Mouse (Mus musculus): ENCODE results near the gene Sco1. TPM values are rescaled to one million over a fixed set of nuclear protein-coding genes. Genes with fewer than 3 reads are reported as not detected.

The Sco1 gene
- total RNA-seq, 2 experiments from 2014 or later, result 5.6 to 10.3 TPM

- no peak overlapping the region for H3K27ac ChIP-seq
- no peak for TF ChIP-seq CTCF (IDR thresholded peaks at IDR 0.05)
- DNase-seq, result no peak
- H3K4me3 ChIP-seq, result no peak overlapping the region
- intact Hi-C loops (cut with DNase I), result no loop called here
Observed at GRCm38 (mm10) chr11:67097709-67098108, 45.2 kb downstream of the Sco1 start.

GRCm38 (mm10) chr11:67098427-67098826 lies 46.0 kb downstream of the Sco1 start:
- no peak overlapping the region for H3K27ac ChIP-seq
- intact Hi-C loops (cut with DNase I), result no loop called here
- H3K4me3 ChIP-seq, result no peak overlapping the region
- TF ChIP-seq CTCF (IDR thresholded peaks at IDR 0.05), result no peak
- DNase-seq, result no peak

- Histone ChIP-seq H3K4me3 (no peak overlapping the region), H3K27ac (no peak overlapping the region)
- peak; percentile 22 for DNase-seq
- intact Hi-C loops (cut with DNase I), result no loop called here
- TF ChIP-seq CTCF (IDR thresholded peaks at IDR 0.05), result no peak
Observed at GRCm38 (mm10) chr11:67099241-67099640, 46.8 kb downstream of the Sco1 start.

- TF ChIP-seq CTCF (IDR thresholded peaks at IDR 0.05), result peak; percentile 78
- Histone ChIP-seq H3K4me3 (no peak overlapping the region), H3K27ac (no peak overlapping the region)
- DNase-seq, result peak; percentile 35
- intact Hi-C loops (cut with DNase I), result loop anchor here (5.0 kb wide), 1 partner anchor 78 kb away; no protein-coding TSS in a partner anchor
Observed at GRCm38 (mm10) chr11:67100169-67100568, 47.7 kb downstream of the Sco1 start.

- intact Hi-C loops (cut with DNase I), result loop anchor here (5.0 kb wide), 1 partner anchor 79 kb away; no protein-coding TSS in a partner anchor
- Histone ChIP-seq H3K4me3 (no peak overlapping the region), H3K27ac (no peak overlapping the region)
- TF ChIP-seq CTCF (IDR thresholded peaks at IDR 0.05), result peak; percentile 83
- DNase-seq, result no peak
Observed at GRCm38 (mm10) chr11:67101713-67102112, 49.2 kb downstream of the Sco1 start.

- TF ChIP-seq CTCF (IDR thresholded peaks at IDR 0.05), result no peak
- intact Hi-C loops (cut with DNase I), result loop anchor here (5.0 kb wide), 1 partner anchor 81 kb away; no protein-coding TSS in a partner anchor
- Histone ChIP-seq H3K4me3 (no peak overlapping the region), H3K27ac (peak overlapping the region; percentile 95; the same call in 1 of the 2 replicates)
- peak; percentile 16 for DNase-seq
Observed at GRCm38 (mm10) chr11:67103256-67103655, 50.8 kb downstream of the Sco1 start.

- Histone ChIP-seq H3K27ac (peak overlapping the region; percentile 95), H3K4me3 (peak overlapping the region; percentile 38)
- intact Hi-C loops (cut with DNase I), result loop anchor here (5.0 kb wide), 1 partner anchor 82 kb away; no protein-coding TSS in a partner anchor
- DNase-seq, result peak; percentile 18
- no peak for TF ChIP-seq CTCF (IDR thresholded peaks at IDR 0.05)
Observed at GRCm38 (mm10) chr11:67104242-67104641, 51.8 kb downstream of the Sco1 start.

GRCm38 (mm10) chr11:67104714-67105113 lies 52.2 kb downstream of the Sco1 start:
- intact Hi-C loops (cut with DNase I), result loop anchor here (5.0 kb wide), 1 partner anchor 82 kb away; no protein-coding TSS in a partner anchor
- peak overlapping the region; percentile 38 for H3K4me3 ChIP-seq
- DNase-seq, result peak; percentile 75
- TF ChIP-seq CTCF (IDR thresholded peaks at IDR 0.05), result no peak
- peak overlapping the region; percentile 95 for H3K27ac ChIP-seq

- Histone ChIP-seq H3K27ac (peak overlapping the region; percentile 95), H3K4me3 (no peak overlapping the region)
- TF ChIP-seq CTCF (IDR thresholded peaks at IDR 0.05), result no peak
- intact Hi-C loops (cut with DNase I), result no loop called here
- peak; percentile 78 for DNase-seq
Observed at GRCm38 (mm10) chr11:67105689-67106088, 53.2 kb downstream of the Sco1 start.

GRCm38 (mm10) chr11:67106973-67107372 lies 54.5 kb downstream of the Sco1 start:
- peak overlapping the region; percentile 95 for H3K27ac ChIP-seq
- intact Hi-C loops (cut with DNase I), result no loop called here

GRCm38 (mm10) chr11:67110168-67110948 lies 57.9 kb downstream of the Sco1 start:
- peak; percentile 85 for DNase-seq
- TF ChIP-seq CTCF (IDR thresholded peaks at IDR 0.05), result peak; percentile 91; the same call in 1 of the 2 replicates

More at GRCm38 (mm10) chr11:67106973-67107372, 54.5 kb downstream of the Sco1 start:
- H3K4me3 ChIP-seq, result peak overlapping the region; percentile 37; the same call in 1 of the 2 replicates
- DNase-seq, result peak; percentile 39
- TF ChIP-seq CTCF (IDR thresholded peaks at IDR 0.05), result no peak

GRCm38 (mm10) chr11:67112019-67112850 lies 59.8 kb downstream of the Sco1 start:
- intact Hi-C loops (cut with DNase I), result no loop called here
- peak overlapping the region; percentile 73 for H3K4me3 ChIP-seq
- peak; percentile 86 for DNase-seq
- H3K27ac ChIP-seq, result peak overlapping the region; percentile 97
- peak; percentile 90 for TF ChIP-seq CTCF (IDR thresholded peaks at IDR 0.05)

More at GRCm38 (mm10) chr11:67110168-67110948, 57.9 kb downstream of the Sco1 start:
- H3K4me3 ChIP-seq, result peak overlapping the region; percentile 73
- intact Hi-C loops (cut with DNase I), result no loop called here
- peak overlapping the region; percentile 97 for H3K27ac ChIP-seq
